Mouse (Mus musculus): ENCODE data around the gene Eif4g2.
A peak's percentile ranks its signal among the peaks of the same experiment; 100 is the strongest.

Gene Eif4g2

DNA sequence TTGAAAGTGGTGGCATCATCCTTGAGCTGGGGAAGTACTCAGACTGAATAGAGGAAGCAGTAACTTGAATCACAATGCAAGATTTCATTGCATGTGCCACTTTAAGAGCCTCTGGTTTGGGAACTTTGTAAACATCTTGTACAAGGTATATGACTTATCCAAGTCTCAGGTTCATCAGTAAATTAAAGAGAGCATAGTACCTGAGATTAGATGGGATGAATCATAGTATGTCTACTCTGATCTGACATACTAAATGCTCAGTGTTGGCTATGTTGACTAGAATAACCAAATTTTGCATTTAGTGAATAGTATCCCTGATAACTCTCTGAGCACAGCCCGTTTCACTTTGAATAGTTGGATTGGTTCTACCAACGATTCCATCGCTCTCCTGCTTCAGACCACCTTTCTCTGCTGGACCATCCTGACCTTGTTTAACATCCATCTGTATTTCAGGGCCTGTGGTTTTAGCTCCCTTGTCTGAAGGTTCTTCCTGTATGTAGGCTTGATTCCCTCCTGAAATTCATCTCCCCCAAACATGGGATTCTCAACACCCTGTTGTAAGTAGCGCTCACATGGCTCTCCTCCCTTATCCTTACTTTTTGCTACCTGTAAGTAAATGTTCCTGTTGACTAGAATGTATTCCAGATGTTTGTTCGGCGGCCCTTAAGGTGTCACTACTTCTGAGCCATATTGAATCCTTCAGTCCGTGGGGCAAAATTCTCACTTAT lies 13.2 kb downstream of the Eif4g2 start:
- peak; percentile 48 for DNase-seq (ENCODE audit: extremely low spot score)

DNA sequence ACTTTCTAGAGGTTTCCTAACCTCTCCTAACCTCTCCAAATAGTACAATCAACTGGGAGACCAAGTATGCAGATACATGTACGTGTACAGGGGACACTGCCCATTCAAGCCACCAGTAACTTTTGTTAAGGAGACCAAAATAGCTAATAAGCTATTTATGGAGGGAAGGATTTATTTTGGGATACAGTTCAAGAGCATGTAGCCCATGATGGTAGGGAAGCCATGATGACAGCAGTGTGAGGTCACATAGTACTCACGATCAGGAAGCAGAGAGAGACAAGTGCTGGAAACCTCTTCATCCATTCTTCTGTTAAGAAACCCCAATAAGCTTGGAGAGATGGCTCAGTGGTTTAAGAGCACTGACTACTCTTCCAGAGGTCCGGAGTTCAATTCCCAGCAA lies 14.6 kb downstream of the Eif4g2 start:
- no peak for DNase-seq (ENCODE audit: extremely low spot score)

DNA sequence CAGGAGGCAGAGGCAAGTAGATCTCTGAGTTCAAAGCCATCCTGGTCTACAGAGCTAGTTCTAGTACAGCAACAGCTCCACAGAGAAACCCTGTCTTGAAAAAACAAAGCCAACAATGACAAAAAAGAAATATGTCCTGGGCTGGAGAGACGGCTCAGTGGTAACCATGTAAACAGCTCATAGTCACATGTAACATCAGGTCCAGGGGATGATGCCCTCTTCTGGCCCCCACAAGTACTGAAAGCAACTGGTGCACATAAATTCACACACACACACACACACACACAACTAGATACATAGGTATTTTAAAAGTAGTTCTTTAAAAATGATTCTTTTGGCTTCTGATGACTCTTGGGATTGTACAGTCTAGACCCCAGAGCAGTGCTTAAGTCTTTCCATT lies 19.9 kb downstream of the Eif4g2 start:
- DNase-seq (ENCODE audit: extremely low spot score), result no peak

DNA sequence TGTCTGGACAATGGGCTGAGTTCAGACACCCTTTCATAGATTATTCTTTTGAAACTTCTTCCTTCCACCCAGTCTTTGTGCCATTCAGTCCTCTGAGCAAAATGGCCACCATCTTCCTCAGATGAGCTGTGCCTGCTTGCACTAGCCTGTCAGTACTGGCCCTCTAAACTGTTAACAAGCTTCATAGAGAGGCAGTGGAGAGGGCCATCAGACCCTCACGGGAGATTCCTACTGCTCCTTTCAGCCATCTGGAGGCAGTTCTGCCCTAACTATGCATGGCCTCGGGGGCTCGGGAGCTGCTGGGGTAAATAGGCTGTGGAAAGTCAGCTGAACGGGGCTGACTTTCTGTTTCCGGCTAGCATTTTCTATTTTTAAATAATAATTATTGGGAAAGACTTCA lies 23.3 kb downstream of the Eif4g2 start:
- DNase-seq (ENCODE audit: extremely low spot score), result no peak

DNA sequence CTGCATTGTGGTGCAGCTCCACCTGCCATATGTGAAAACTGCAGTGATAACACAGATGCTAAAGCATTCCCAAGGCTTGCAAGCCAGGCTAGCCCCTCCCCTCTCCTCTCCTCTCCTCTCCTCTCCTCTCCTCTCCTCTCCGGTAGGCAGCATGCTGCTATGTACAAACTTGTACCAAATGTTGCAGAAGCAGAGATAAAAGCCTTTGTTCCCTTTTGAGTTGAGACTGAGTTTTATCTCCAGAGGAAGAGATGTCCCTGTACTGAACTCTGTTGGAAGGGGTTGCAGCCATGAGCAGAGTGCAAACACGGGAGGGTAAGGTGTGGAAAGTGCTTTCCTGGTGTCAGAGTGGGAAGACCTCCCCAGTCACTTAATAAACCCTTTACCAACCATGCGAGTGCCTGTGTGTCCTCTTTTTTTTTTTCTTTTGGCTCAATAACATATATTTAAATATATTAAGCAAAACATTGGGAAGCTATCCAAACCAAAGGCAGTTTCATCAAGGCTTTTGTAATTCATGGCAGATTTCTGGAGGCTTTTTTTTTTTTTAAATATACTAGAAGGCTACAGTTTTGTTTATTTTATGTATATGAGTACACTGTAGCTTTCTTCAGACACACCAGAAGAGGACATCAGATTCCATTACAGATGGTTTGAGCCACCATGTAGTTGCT lies 26.7 kb downstream of the Eif4g2 start:
- DNase-seq (ENCODE audit: extremely low spot score), result no peak

DNA sequence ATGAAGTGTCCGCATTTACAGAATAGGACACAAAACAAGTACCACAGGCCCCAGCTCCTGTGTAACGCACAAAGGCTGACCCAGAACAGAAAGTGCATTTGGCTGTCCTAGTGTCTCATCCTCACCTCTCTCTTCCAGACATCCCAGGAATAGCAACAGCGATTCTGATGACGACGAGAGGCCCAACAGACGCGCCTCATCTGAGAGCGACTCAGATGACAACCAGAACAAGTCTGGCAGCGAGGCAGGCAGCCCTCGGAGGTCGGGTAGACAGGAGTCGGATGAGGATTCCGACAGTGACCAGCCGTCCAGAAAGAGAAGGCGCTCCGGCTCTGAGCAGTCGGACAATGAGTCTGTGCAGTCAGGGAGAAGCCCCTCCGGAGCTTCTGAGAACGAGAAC lies 27.6 kb downstream of the Eif4g2 start:
- no peak for DNase-seq (ENCODE audit: extremely low spot score)

DNA sequence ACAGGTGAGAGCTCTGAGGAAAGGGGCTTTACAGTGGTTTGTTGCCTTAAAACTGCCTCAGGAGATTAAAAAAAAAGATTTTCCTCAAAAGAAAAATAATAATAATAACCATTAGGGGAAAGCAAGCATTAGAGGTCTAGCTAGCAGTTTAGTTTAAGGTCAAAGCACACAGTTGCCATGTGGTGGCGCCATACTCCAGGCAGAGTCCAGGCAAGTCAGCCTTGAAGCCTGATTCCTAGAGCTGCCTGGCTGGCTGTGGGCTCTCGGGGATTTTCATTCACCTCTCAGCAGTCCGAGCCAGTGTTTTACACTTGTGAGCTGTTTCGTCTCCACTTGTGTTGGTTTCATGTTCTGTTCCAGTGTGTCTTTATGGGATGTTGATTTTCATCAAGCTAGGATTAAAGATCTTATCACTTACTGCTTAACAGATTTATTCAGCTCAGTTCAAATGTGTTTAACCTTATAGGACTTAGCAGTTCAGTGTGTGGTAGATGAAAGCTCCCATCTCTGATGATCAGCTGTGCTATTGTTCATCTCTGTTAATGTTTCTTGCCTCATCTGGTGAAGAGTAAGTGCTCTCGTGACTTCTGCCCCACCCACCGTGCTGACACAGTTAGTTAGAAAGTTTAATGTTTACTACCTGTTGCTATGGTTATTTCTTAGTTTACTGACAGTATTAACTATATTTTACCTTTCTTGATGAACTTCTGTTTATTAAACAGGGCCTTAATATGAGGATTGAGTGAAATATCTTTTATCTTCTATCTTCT lies 33.0 kb downstream of the Eif4g2 start:
- no peak for DNase-seq (ENCODE audit: extremely low spot score)

DNA sequence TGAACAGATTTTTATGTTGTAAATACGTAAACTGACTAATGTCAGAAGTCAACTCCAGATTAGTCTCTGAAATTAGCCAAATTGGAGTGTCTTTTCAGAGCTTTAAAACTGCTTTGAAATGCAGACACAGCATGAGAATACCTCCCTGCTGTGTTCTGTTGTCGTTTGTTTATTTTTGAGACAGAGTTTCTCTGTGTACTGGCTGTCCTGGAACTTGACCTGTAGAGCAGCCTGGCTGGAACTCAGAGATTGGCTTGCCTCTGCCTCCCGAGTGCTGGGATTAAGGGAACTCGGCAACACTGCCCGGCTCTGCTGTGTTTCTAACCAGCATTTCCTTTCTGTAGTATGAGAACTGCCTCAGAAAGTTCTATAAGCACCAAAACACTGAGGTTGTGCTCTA lies 33.9 kb downstream of the Eif4g2 start:
- DNase-seq (ENCODE audit: extremely low spot score), result no peak

DNA sequence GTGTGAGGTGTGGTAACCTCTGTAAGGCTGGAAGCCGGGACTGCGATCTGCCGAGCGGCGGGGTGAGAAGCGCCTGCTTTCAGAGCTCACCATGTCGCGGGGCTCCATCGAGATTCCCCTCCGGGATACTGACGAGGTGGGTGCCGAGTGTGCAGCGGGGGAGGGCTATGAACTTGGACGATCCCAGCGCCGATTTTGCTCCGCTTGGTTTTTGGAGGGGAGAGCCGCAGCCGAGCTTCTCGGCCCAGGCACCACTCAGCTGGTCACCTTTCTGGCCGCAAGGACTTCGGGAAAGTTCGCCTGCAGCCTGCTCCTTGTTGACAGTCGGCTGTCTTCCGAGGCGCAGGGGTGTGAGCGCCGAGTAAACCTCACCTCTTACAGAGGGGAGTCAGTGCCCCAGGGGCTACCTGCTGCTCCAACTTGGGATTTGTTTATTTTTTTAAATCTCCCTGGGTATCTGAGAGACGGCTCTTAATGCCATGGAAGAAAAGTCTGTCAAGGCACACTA lies 53.7 kb downstream of the Eif4g2 start:
- no peak for DNase-seq (ENCODE audit: extremely low spot score)

DNA sequence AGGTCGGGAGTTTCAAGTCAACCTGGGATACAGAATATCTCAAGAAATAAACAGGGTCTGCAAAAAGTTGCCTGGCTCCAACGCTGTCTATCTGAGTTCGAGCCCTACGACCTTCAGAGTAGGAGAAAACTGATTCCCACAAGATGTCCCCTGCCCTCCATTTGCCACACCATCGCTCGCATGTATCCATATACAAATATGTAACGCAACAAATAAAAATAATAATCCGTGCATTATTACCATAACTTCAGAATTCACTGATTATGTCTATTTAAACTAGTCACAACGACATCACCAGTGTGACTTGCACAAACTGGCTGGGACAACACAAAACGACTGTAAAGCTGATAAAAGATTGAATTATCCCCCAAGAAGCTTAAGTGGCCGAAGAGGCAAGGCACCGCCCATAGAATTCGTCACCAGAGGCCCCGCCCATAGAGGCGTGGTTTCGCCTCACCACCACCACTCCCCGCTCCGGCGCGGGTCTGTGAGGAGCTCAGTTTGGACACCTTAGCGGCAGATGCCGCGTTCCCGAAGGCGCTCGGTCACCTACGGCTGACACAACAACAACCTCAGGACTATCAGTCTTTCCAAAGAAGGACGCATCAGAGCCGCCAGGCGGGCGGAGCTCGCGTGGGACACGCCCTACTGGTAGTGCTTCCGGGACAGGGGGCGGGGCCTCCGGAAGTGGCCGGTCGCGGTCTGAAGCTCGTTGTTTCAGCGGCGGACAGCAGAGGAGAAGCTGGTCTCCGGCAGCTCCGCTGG lies 54.4 kb downstream of the Eif4g2 start, which contains the start of gene Ctr9:
Gene Ctr9 (plus strand): TSS at position 671 of the 765 bp plus-strand sequence.
- peak; percentile 93 for DNase-seq (ENCODE audit: extremely low spot score)

DNA sequence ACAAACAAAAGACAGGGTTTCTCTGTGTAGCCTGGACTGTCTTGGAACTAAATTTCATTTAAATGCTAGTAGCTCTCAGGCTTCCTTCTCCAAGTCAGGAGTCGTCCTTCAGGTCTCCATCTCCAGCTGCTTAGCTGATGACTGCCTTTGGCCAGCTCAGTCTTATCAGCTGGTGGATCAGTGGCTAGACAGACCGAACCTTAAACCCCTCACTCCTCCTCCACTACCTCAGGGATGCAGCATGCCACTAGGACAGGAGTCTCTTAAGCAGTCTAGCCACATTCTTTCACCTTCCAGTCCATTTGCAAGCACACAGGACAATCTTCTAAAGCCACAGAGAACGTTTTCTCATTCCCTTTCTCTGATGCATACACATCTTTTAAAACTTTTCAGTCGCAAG lies 57.9 kb downstream of the Eif4g2 start:
- DNase-seq (ENCODE audit: extremely low spot score), result no peak

DNA sequence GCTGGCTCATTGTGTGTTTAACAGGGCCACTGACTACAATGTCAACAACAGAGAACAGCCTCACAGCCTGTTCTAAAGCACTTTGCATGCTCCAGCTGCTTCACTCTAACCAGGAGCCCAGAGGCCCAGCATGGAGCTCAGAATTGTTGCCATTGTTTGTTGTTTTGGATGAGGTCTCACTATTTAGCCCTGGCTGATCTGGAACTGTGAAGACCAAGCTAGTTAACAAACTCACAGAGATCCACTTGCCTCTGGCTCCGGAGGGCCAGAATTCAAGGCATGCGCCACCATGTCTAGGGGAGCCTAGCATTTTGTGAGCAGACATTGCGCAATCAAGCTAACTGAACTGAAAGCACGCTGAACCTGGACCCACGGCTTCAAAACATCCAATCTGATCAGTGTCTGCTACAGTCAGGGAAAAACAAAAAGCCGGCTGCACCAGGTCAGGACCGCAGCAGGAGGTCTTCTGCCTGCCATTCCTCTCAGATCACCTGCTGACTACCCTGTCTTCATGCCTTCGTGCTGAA lies 58.7 kb downstream of the Eif4g2 start:
- peak; percentile 27 for DNase-seq (ENCODE audit: extremely low spot score)

DNA sequence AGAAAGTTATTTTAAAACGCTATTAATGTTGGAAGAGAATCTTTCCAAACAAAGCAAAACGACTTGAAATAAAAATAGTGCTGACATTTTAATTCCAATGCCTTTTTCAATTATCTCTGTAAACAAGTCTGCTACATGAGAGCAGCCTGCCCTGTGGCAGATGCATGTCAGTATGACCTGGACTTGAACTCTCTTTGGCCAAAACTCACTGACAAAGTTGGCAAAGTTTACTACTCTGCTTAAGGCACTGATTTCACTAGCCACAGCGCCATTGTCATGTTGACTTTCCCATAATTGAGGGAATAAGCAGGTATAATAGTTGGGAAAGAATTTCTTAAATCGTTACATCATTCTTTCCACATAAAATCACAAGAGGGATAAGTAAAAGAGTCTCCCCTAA lies 62.0 kb downstream of the Eif4g2 start:
- no peak for DNase-seq (ENCODE audit: extremely low spot score)

Measured in embryo, embryonic 9.5 days (tissue).